Mouse (Mus musculus): ENCODE results near the gene Xylb. TPM values are rescaled to one million over a fixed set of nuclear protein-coding genes. Genes with fewer than 3 reads are reported as not detected.

Gene Xylb
- polyA plus RNA-seq, 1 experiment from 2014 or later = 2.4 TPM

DNA sequence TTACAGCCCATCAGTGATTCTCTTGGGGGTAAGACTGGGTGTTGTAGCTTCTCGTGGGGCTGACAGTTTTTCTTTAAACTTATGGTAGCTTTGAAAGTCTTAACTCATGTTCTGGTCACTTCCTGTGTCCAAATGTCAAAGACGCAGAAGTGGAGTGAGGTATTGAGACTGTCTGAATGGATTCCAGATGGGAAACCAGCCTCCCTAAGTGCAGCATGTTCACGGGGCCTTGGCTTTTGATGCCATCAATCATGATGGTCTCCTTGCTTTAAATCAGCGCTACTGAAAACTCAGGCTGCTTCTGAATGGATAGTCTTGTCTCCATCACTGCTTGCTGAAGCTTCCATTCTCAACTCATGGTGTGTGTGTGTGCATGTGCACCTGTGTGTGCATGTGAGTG lies 14.1 kb downstream of the Xylb start:
- no peak for DNase-seq (ENCODE audit: low spot score)
- no peak overlapping the region for H3K9ac ChIP-seq (ENCODE audit: low read length)
- no peaks in the 10 kb centered on the region for H3K9me3 ChIP-seq (replicated peaks; ENCODE audit: control insufficient read depth, low read length)
- no peaks in the 10 kb centered on the region for H3K4me1 ChIP-seq (ENCODE audit: control insufficient read depth, insufficient read depth, low read length)
- H3K36me3 ChIP-seq (ENCODE audit: control insufficient read depth, insufficient read depth, low read length) = no peaks in the 10 kb centered on the region
- WGBS = 90% methylated on average over 4 of the region's 4 CpGs
- no peaks in the 10 kb centered on the region for H3K27me3 ChIP-seq (replicated peaks; ENCODE audit: control insufficient read depth, insufficient read depth, low read length)
- H3K27ac ChIP-seq (ENCODE audit: low read depth, low read length) = no peak overlapping the region
- ATAC-seq = no peak
- H3K4me2 ChIP-seq (ENCODE audit: low read length) = no peak overlapping the region
- no peak overlapping the region for H3K4me3 ChIP-seq (ENCODE audit: low read depth, low read length)

- H3K9me3 ChIP-seq (replicated peaks; ENCODE audit: control insufficient read depth, low read length) = no peaks in the 10 kb centered on the region
- 86% methylated on average over 3 of the region's 3 CpGs for WGBS
- no peak for ATAC-seq
- no peak overlapping the region for H3K27ac ChIP-seq (ENCODE audit: low read depth, low read length)
- DNase-seq (ENCODE audit: low spot score) = no peak
- no peaks in the 10 kb centered on the region for H3K27me3 ChIP-seq (replicated peaks; ENCODE audit: control insufficient read depth, insufficient read depth, low read length)
- H3K4me1 ChIP-seq (ENCODE audit: control insufficient read depth, insufficient read depth, low read length) = no peaks in the 10 kb centered on the region
- H3K4me2 ChIP-seq (ENCODE audit: low read length) = no peak overlapping the region
- no peak overlapping the region for H3K9ac ChIP-seq (ENCODE audit: low read length)
- H3K36me3 ChIP-seq (ENCODE audit: control insufficient read depth, insufficient read depth, low read length) = no peaks in the 10 kb centered on the region
- no peak overlapping the region for H3K4me3 ChIP-seq (ENCODE audit: low read depth, low read length)
Measured at GRCm38 (mm10) chr9:119375008-119375407, 17.8 kb downstream of the Xylb start.

DNA sequence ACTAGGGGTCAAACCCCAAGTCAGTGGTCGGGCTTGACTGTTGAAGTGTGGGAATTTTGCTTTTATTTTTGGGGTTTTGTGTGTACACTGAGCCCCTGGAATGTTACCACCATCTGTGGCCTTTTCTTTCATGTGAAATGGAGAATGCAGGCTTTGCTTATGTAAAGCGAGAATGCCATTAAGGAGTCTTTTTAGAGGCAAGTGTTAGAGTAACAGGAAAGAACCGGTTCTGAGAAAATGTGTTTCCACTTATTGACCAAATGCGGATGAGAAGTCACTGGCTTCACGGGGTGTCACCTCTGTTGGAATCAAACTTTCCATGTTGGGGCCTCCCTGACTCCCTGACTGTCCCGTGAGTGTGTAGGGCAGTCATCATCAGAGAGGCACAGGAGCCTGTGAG lies 18.4 kb downstream of the Xylb start:
- ATAC-seq = no peak
- WGBS = 79% methylated on average over 6 of the region's 6 CpGs
- H3K9me3 ChIP-seq (replicated peaks; ENCODE audit: control insufficient read depth, low read length) = no peaks in the 10 kb centered on the region

DNA sequence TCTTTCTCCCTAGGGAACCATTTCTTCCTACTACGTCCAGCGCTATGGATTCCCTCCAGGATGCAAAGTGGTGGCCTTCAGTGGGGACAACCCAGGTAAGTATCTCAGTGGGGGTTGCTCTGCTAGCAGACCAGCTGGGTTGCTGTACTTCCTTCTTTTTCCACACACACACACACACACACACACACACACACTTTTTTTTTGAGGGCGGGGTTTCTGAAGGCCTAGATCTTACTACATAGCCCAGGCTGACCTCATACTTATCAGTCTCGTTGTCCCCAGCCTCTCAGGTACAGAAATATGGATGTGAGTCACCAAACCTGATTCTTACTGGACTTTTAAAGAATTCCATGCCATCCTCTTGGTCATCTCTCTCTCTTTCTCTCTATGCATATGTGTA lies 21.1 kb downstream of the Xylb start:
- Histone ChIP-seq H3K27me3 (replicated peaks; ENCODE audit: control insufficient read depth, insufficient read depth, low read length) (no peaks in the 10 kb centered on the region), H3K9ac (ENCODE audit: low read length) (no peak overlapping the region), H3K9me3 (replicated peaks; ENCODE audit: control insufficient read depth, low read length) (no peaks in the 10 kb centered on the region), H3K4me3 (ENCODE audit: low read depth, low read length) (no peak overlapping the region), H3K4me1 (ENCODE audit: control insufficient read depth, insufficient read depth, low read length) (no peaks in the 10 kb centered on the region), H3K27ac (ENCODE audit: low read depth, low read length) (no peak overlapping the region), H3K4me2 (ENCODE audit: low read length) (no peak overlapping the region), H3K36me3 (ENCODE audit: control insufficient read depth, insufficient read depth, low read length) (0 out of 2 replicates have a peak, but pooled peaks cover 7% of the 10 kb centered on the region)
- ATAC-seq (no peak), DNase-seq (ENCODE audit: low spot score) (no peak)
- WGBS = 94% methylated on average over 4 of the region's 4 CpGs

More for the DNA sequence above, 18.4 kb downstream of the Xylb start:
- no peaks in the 10 kb centered on the region for H3K27me3 ChIP-seq (replicated peaks; ENCODE audit: control insufficient read depth, insufficient read depth, low read length)
- 0 out of 2 replicates have a peak, but pooled peaks cover 3% of the 10 kb centered on the region for H3K36me3 ChIP-seq (ENCODE audit: control insufficient read depth, insufficient read depth, low read length)
- no peak overlapping the region for H3K27ac ChIP-seq (ENCODE audit: low read depth, low read length)
- H3K9ac ChIP-seq (ENCODE audit: low read length) = no peak overlapping the region
- H3K4me2 ChIP-seq (ENCODE audit: low read length) = no peak overlapping the region
- no peak for DNase-seq (ENCODE audit: low spot score)
- no peaks in the 10 kb centered on the region for H3K4me1 ChIP-seq (ENCODE audit: control insufficient read depth, insufficient read depth, low read length)
- H3K4me3 ChIP-seq (ENCODE audit: low read depth, low read length) = no peak overlapping the region

- H3K4me1 ChIP-seq (ENCODE audit: control insufficient read depth, insufficient read depth, low read length) = no peaks in the 10 kb centered on the region
- DNase-seq (ENCODE audit: low spot score) (peak; percentile 26), ATAC-seq (no peak)
- no peaks in the 10 kb centered on the region for H3K27me3 ChIP-seq (replicated peaks; ENCODE audit: control insufficient read depth, insufficient read depth, low read length)
- H3K27ac ChIP-seq (ENCODE audit: low read depth, low read length) = no peak overlapping the region
- no peak overlapping the region for H3K4me2 ChIP-seq (ENCODE audit: low read length)
- WGBS = 69% methylated on average over 6 of the region's 6 CpGs
- no peak overlapping the region for H3K9ac ChIP-seq (ENCODE audit: low read length)
- no peak overlapping the region for H3K4me3 ChIP-seq (ENCODE audit: low read depth, low read length)
- H3K9me3 ChIP-seq (replicated peaks; ENCODE audit: control insufficient read depth, low read length) = no peaks in the 10 kb centered on the region
- H3K36me3 ChIP-seq (ENCODE audit: control insufficient read depth, insufficient read depth, low read length) = 0 out of 2 replicates have a peak, but pooled peaks cover 7% of the 10 kb centered on the region
Measured at GRCm38 (mm10) chr9:119382603-119383002, 25.4 kb downstream of the Xylb start.

DNA sequence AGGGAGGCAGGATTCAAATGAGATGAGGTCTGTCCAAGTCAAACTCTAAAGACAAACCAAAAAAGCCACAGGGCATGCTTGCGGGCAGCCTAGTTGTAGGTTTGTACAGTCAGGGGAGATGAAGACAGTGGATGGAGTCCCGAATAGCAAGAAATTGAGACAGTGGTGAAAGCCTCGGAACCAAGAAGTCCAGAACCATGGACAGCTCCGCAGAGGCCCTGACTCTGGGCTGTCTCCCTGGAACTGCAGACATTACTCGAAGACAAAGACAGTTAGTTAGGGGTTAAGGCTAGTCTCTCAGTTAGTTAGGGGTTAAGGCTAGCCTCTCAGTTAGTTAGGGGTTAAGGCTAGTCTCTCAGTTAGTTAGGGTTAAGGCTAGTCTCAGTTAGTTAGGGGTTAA lies 31.8 kb downstream of the Xylb start:
- Histone ChIP-seq H3K36me3 (ENCODE audit: control insufficient read depth, insufficient read depth, low read length) (no peaks in the 10 kb centered on the region), H3K27me3 (replicated peaks; ENCODE audit: control insufficient read depth, insufficient read depth, low read length) (no peaks in the 10 kb centered on the region), H3K27ac (ENCODE audit: low read depth, low read length) (no peak overlapping the region), H3K4me2 (ENCODE audit: low read length) (no peak overlapping the region), H3K9me3 (replicated peaks; ENCODE audit: control insufficient read depth, low read length) (no peaks in the 10 kb centered on the region), H3K4me1 (ENCODE audit: control insufficient read depth, insufficient read depth, low read length) (no peaks in the 10 kb centered on the region), H3K9ac (ENCODE audit: low read length) (no peak overlapping the region), H3K4me3 (ENCODE audit: low read depth, low read length) (no peak overlapping the region)
- no peak for ATAC-seq
- 63% methylated on average over 5 of the region's 5 CpGs for WGBS
- DNase-seq (ENCODE audit: low spot score) = no peak

DNA sequence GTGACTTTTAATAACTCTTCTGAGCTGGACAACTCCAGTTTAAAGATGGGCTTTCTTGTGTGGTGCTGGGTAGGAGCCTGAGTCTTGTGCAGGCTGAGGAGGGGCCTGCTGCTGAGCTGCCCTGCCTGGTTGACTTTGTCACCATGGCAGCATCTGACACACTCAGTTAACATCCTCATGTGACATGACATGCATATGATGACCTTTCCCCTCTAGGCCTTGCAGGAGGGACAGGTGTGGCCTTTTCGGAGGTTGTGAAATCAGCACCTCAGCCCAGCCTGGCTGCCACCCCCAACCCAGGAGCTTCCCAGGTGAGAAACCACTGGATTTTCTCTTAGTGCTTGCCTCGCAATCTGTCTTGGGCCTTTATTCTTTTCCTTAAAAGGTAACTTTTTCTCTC lies 33.0 kb downstream of the Xylb start:
- Histone ChIP-seq H3K27me3 (replicated peaks; ENCODE audit: control insufficient read depth, insufficient read depth, low read length) (no peaks in the 10 kb centered on the region), H3K9me3 (replicated peaks; ENCODE audit: control insufficient read depth, low read length) (no peaks in the 10 kb centered on the region), H3K36me3 (ENCODE audit: control insufficient read depth, insufficient read depth, low read length) (no peaks in the 10 kb centered on the region), H3K27ac (ENCODE audit: low read depth, low read length) (no peak overlapping the region), H3K4me3 (ENCODE audit: low read depth, low read length) (no peak overlapping the region), H3K4me2 (ENCODE audit: low read length) (no peak overlapping the region), H3K9ac (ENCODE audit: low read length) (no peak overlapping the region), H3K4me1 (ENCODE audit: control insufficient read depth, insufficient read depth, low read length) (no peaks in the 10 kb centered on the region)
- no peak for DNase-seq (ENCODE audit: low spot score)
- ATAC-seq = no peak
- WGBS = 94% methylated on average over 2 of the region's 2 CpGs

GRCm38 (mm10) chr9:119394808-119395207 lies 37.6 kb downstream of the Xylb start:
- no peaks in the 10 kb centered on the region for H3K4me1 ChIP-seq (ENCODE audit: control insufficient read depth, insufficient read depth, low read length)
- no peak overlapping the region for H3K27ac ChIP-seq (ENCODE audit: low read depth, low read length)
- no peak overlapping the region for H3K4me2 ChIP-seq (ENCODE audit: low read length)
- WGBS = 90% methylated on average over 1 of the region's 1 CpGs
- H3K27me3 ChIP-seq (replicated peaks; ENCODE audit: control insufficient read depth, insufficient read depth, low read length) = no peaks in the 10 kb centered on the region
- H3K9ac ChIP-seq (ENCODE audit: low read length) = no peak overlapping the region
- no peaks in the 10 kb centered on the region for H3K9me3 ChIP-seq (replicated peaks; ENCODE audit: control insufficient read depth, low read length)
- ATAC-seq = no peak
- DNase-seq (ENCODE audit: low spot score) = no peak
- no peak overlapping the region for H3K4me3 ChIP-seq (ENCODE audit: low read depth, low read length)
- no peaks in the 10 kb centered on the region for H3K36me3 ChIP-seq (ENCODE audit: control insufficient read depth, insufficient read depth, low read length)

DNA sequence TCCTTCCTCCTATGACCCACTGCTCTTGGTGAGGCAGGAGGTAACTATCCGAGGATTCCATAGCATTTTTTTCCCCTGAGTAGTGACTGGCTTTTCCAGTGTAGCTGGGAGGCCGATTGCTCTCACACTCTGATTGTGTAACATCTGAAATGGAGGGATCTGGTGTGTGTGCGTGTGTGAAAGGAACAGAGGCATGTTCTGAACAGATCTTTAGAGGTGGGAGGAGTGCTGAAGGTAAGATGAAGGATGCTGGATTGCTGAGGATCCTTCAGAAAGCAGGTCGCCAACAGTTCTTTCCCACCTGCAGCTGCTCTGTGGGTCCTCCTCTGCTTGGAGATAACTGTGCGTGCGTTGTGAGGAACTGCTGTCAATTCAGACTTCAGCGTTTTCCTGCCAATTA lies 44.2 kb downstream of the Xylb start:
- WGBS = under 1% methylated on average over 7 of the region's 7 CpGs
- Histone ChIP-seq H3K4me2 (ENCODE audit: low read length) (peak overlapping the region; percentile 77), H3K4me3 (ENCODE audit: low read depth, low read length) (peak overlapping the region; percentile 78), H3K4me1 (ENCODE audit: control insufficient read depth, insufficient read depth, low read length) (peaks cover 18% of the 10 kb centered on the region), H3K9ac (ENCODE audit: low read length) (peak overlapping the region; percentile 100), H3K36me3 (ENCODE audit: control insufficient read depth, insufficient read depth, low read length) (peaks cover 8% of the 10 kb centered on the region; the same call in 1 of the 2 replicates), H3K27ac (ENCODE audit: low read depth, low read length) (peak overlapping the region; percentile 52), H3K9me3 (replicated peaks; ENCODE audit: control insufficient read depth, low read length) (no peaks in the 10 kb centered on the region), H3K27me3 (replicated peaks; ENCODE audit: control insufficient read depth, insufficient read depth, low read length) (no peaks in the 10 kb centered on the region)
- DNase-seq (ENCODE audit: low spot score) (peak; percentile 20), ATAC-seq (no peak)

Data from forebrain, embryonic 14.5 days (tissue).